Mouse (Mus musculus): ENCODE results near the gene Gatad2a. TPM values are rescaled to one million over a fixed set of nuclear protein-coding genes. Genes with fewer than 3 reads are reported as not detected.

Gene Gatad2a
- total and polyA plus RNA-seq, 3 experiments: 52.2 to 139 (median 99.3) TPM

- DNase-seq (ENCODE audit: low spot score) (no peak), ATAC-seq (ENCODE audit: extremely low read depth, insufficient number of reproducible peaks, low FRiP score, poor library complexity, severe bottlenecking) (no peak)
- no peaks in the 10 kb centered on the region for H3K27me3 ChIP-seq (ENCODE audit: insufficient read depth, low read length)
- H3K4me3 ChIP-seq (ENCODE audit: low read depth, low read length): no peak overlapping the region
- peaks cover 26% of the 10 kb centered on the region for H3K4me1 ChIP-seq (ENCODE audit: insufficient read depth, low read depth, low read length)
- TF ChIP-seq CTCF (IDR thresholded peaks at IDR 0.05; ENCODE audit: low read depth, low read length): no peak
- no peak for TF ChIP-seq GATA2 (IDR thresholded peaks at IDR 0.05; ENCODE audit: borderline replicate concordance, low read depth, low read length)
- no peak for TF ChIP-seq POLR2AphosphoS5 (IDR thresholded peaks at IDR 0.05; ENCODE audit: insufficient replicate concordance, low read depth, low read length)
- no peak for TF ChIP-seq TAL1 (conservative IDR thresholded peaks at IDR 0.05; ENCODE audit: low read depth, low read length)
- no peak for TF ChIP-seq GATA1 (IDR thresholded peaks at IDR 0.05; ENCODE audit: borderline replicate concordance, low read length)
- no peaks in the 10 kb centered on the region for H3K9me3 ChIP-seq (replicated peaks)
- peaks cover 42% of the 10 kb centered on the region for H3K36me3 ChIP-seq (replicated peaks)
Measured at GRCm38 (mm10) chr8:69978456-69978855, 17.7 kb downstream of the Gatad2a start.

GRCm38 (mm10) chr8:69974806-69975205 lies 21.4 kb downstream of the Gatad2a start:
- H3K4me3 ChIP-seq (ENCODE audit: low read depth, low read length): peak overlapping the region; percentile 93
- TF ChIP-seq CTCF (IDR thresholded peaks at IDR 0.05; ENCODE audit: low read depth, low read length): no peak
- TF ChIP-seq TAL1 (conservative IDR thresholded peaks at IDR 0.05; ENCODE audit: low read depth, low read length): no peak
- TF ChIP-seq POLR2AphosphoS5 (IDR thresholded peaks at IDR 0.05; ENCODE audit: insufficient replicate concordance, low read depth, low read length): no peak
- TF ChIP-seq GATA1 (IDR thresholded peaks at IDR 0.05; ENCODE audit: borderline replicate concordance, low read length): no peak
- TF ChIP-seq GATA2 (IDR thresholded peaks at IDR 0.05; ENCODE audit: borderline replicate concordance, low read depth, low read length): no peak
- ATAC-seq (ENCODE audit: extremely low read depth, insufficient number of reproducible peaks, low FRiP score, poor library complexity, severe bottlenecking) (no peak), DNase-seq (ENCODE audit: low spot score) (no peak)
- no peaks in the 10 kb centered on the region for H3K9me3 ChIP-seq (replicated peaks)
- H3K36me3 ChIP-seq (replicated peaks): peaks cover 58% of the 10 kb centered on the region
- peaks cover 57% of the 10 kb centered on the region for H3K4me1 ChIP-seq (ENCODE audit: insufficient read depth, low read depth, low read length)
- H3K27me3 ChIP-seq (ENCODE audit: insufficient read depth, low read length): no peaks in the 10 kb centered on the region

GRCm38 (mm10) chr8:69974194-69974614 lies 22.0 kb downstream of the Gatad2a start:
- Histone ChIP-seq H3K4me3 (ENCODE audit: low read depth, low read length) (peak overlapping the region; percentile 93), H3K27me3 (ENCODE audit: insufficient read depth, low read length) (no peaks in the 10 kb centered on the region), H3K4me1 (ENCODE audit: insufficient read depth, low read depth, low read length) (peaks cover 58% of the 10 kb centered on the region), H3K9me3 (replicated peaks) (no peaks in the 10 kb centered on the region), H3K36me3 (replicated peaks) (peaks cover 60% of the 10 kb centered on the region)
- DNase-seq (ENCODE audit: low spot score): peak; percentile 83
- ATAC-seq (ENCODE audit: extremely low read depth, insufficient number of reproducible peaks, low FRiP score, poor library complexity, severe bottlenecking): peak; percentile 86
- no peak for TF ChIP-seq CTCF (IDR thresholded peaks at IDR 0.05; ENCODE audit: low read depth, low read length)
- TF ChIP-seq GATA2 (IDR thresholded peaks at IDR 0.05; ENCODE audit: borderline replicate concordance, low read depth, low read length): no peak
- no peak for TF ChIP-seq POLR2AphosphoS5 (IDR thresholded peaks at IDR 0.05; ENCODE audit: insufficient replicate concordance, low read depth, low read length)
- TF ChIP-seq TAL1 (conservative IDR thresholded peaks at IDR 0.05; ENCODE audit: low read depth, low read length): no peak
- TF ChIP-seq GATA1 (IDR thresholded peaks at IDR 0.05; ENCODE audit: borderline replicate concordance, low read length): no peak

GRCm38 (mm10) chr8:69973442-69974161 lies 22.6 kb downstream of the Gatad2a start:
- TF ChIP-seq CTCF (IDR thresholded peaks at IDR 0.05; ENCODE audit: low read depth, low read length) (no peak), GATA1 (IDR thresholded peaks at IDR 0.05; ENCODE audit: borderline replicate concordance, low read length) (no peak), GATA2 (IDR thresholded peaks at IDR 0.05; ENCODE audit: borderline replicate concordance, low read depth, low read length) (no peak), TAL1 (conservative IDR thresholded peaks at IDR 0.05; ENCODE audit: low read depth, low read length) (no peak), POLR2AphosphoS5 (IDR thresholded peaks at IDR 0.05; ENCODE audit: insufficient replicate concordance, low read depth, low read length) (no peak)
- Histone ChIP-seq H3K27me3 (ENCODE audit: insufficient read depth, low read length) (no peaks in the 10 kb centered on the region), H3K36me3 (replicated peaks) (peaks cover 63% of the 10 kb centered on the region), H3K9me3 (replicated peaks) (no peaks in the 10 kb centered on the region), H3K4me3 (ENCODE audit: low read depth, low read length) (peak overlapping the region; percentile 93), H3K4me1 (ENCODE audit: insufficient read depth, low read depth, low read length) (peaks cover 60% of the 10 kb centered on the region)
- ATAC-seq (ENCODE audit: extremely low read depth, insufficient number of reproducible peaks, low FRiP score, poor library complexity, severe bottlenecking) (no peak), DNase-seq (ENCODE audit: low spot score) (peak; percentile 44)

- H3K4me1 ChIP-seq (ENCODE audit: insufficient read depth, low read depth, low read length): peaks cover 58% of the 10 kb centered on the region
- peaks cover 61% of the 10 kb centered on the region for H3K36me3 ChIP-seq (replicated peaks)
- H3K4me3 ChIP-seq (ENCODE audit: low read depth, low read length): peak overlapping the region; percentile 93
- no peak for DNase-seq (ENCODE audit: low spot score)
- H3K27me3 ChIP-seq (ENCODE audit: insufficient read depth, low read length): no peaks in the 10 kb centered on the region
- no peaks in the 10 kb centered on the region for H3K9me3 ChIP-seq (replicated peaks)
- no peak for ATAC-seq (ENCODE audit: extremely low read depth, insufficient number of reproducible peaks, low FRiP score, poor library complexity, severe bottlenecking)
- no peak for TF ChIP-seq GATA2 (IDR thresholded peaks at IDR 0.05; ENCODE audit: borderline replicate concordance, low read depth, low read length)
- no peak for TF ChIP-seq POLR2AphosphoS5 (IDR thresholded peaks at IDR 0.05; ENCODE audit: insufficient replicate concordance, low read depth, low read length)
- TF ChIP-seq CTCF (IDR thresholded peaks at IDR 0.05; ENCODE audit: low read depth, low read length): no peak
- no peak for TF ChIP-seq GATA1 (IDR thresholded peaks at IDR 0.05; ENCODE audit: borderline replicate concordance, low read length)
- no peak for TF ChIP-seq TAL1 (conservative IDR thresholded peaks at IDR 0.05; ENCODE audit: low read depth, low read length)
Measured at GRCm38 (mm10) chr8:69973063-69973441, 23.1 kb downstream of the Gatad2a start.

DNA sequence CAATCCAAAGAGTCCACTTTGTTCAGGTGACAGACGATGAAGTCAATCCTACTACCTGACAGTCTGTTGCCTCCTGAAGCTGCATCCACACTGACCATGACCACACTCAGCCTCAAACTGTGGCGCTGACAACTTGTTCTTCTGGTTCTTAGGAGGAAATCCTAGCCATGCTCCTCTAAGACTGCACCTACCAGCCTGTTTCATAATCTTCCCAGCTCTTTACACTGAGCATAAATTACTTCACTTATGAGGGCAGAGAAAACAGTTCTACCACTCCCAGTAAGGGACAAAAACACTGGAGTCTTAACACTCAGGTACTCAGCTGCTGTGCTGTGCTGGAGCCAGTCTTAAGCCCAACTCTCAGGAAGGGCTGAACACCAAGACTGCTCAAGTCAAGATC lies 25.3 kb downstream of the Gatad2a start:
- no peak for TF ChIP-seq GATA1 (IDR thresholded peaks at IDR 0.05; ENCODE audit: borderline replicate concordance, low read length)
- no peak for TF ChIP-seq CTCF (IDR thresholded peaks at IDR 0.05; ENCODE audit: low read depth, low read length)
- no peak for TF ChIP-seq POLR2AphosphoS5 (IDR thresholded peaks at IDR 0.05; ENCODE audit: insufficient replicate concordance, low read depth, low read length)
- TF ChIP-seq TAL1 (conservative IDR thresholded peaks at IDR 0.05; ENCODE audit: low read depth, low read length): no peak
- no peak for TF ChIP-seq GATA2 (IDR thresholded peaks at IDR 0.05; ENCODE audit: borderline replicate concordance, low read depth, low read length)
- H3K9me3 ChIP-seq (replicated peaks): no peaks in the 10 kb centered on the region
- H3K36me3 ChIP-seq (replicated peaks): peaks cover 70% of the 10 kb centered on the region
- H3K4me1 ChIP-seq (ENCODE audit: insufficient read depth, low read depth, low read length): peaks cover 74% of the 10 kb centered on the region
- no peaks in the 10 kb centered on the region for H3K27me3 ChIP-seq (ENCODE audit: insufficient read depth, low read length)
- H3K4me3 ChIP-seq (ENCODE audit: low read depth, low read length): no peak overlapping the region
- no peak for ATAC-seq (ENCODE audit: extremely low read depth, insufficient number of reproducible peaks, low FRiP score, poor library complexity, severe bottlenecking)
- DNase-seq (ENCODE audit: low spot score): no peak
